In genomic region chr12:117560450-117560849, GRCm38 (mm10) we compare ENCODE assay signal across 9 mouse cellular contexts. TPM values are rescaled to one million over a fixed set of nuclear protein-coding genes. Genes with fewer than 3 reads are reported as not detected.
A peak's percentile ranks its signal among the peaks of the same experiment; 100 is the strongest.
DNase-seq lines count a peak whose midpoint lies in the region; ATAC-seq and TF ChIP-seq lines count a peak whose summit lies in the region.
"Had no signal": no experiment of that assay in that cellular context is flagged by ENCODE, and none has a peak within 500 bp of the region (broad histone marks: within the 10 kb centered on the region; RNA-seq: fewer than 3 reads in every experiment).

No protein-coding gene starts in this region.

- peak; percentile 36 for DNase-seq in kidney, adult 2 months
- DNase-seq in kidney, adult 18-20 months: no peak
- DNase-seq in heart, postnatal 10 days: peak; percentile 37 to 46
- peak; percentile 0 for DNase-seq in liver, embryonic 13.5 days
- peak; percentile 27 for DNase-seq in skeletal muscle tissue, adult 2 months (ENCODE audit: low read depth, low spot score)
- no peak for DNase-seq in right cerebral cortex, adult 18-20 months
- no peak for DNase-seq in hindbrain, embryonic 14.5 days (ENCODE audit: low spot score)
- no peak for DNase-seq in testis, postnatal 14 days (ENCODE audit: low spot score)

- TF ChIP-seq POLR2A in kidney, adult 2 months (IDR thresholded peaks at IDR 0.05; ENCODE audit: low read depth, low read length): no peak

- TF ChIP-seq CTCF in kidney, adult 2 months (conservative IDR thresholded peaks at IDR 0.05; ENCODE audit: insufficient read depth, insufficient read length, low read depth, low read length): no peak

- no peaks in the 10 kb centered on the region for H3K4me1 ChIP-seq in kidney, adult 2 months (ENCODE audit: control insufficient read depth, insufficient read depth, low read length)
- no peaks in the 10 kb centered on the region for H3K4me1 ChIP-seq in liver, embryonic 13.5 days (replicated peaks)
- H3K4me1 ChIP-seq in hindbrain, embryonic 14.5 days (replicated peaks; ENCODE audit: control insufficient read depth, insufficient read depth, low read length): 0 out of 2 replicates have a peak, but pooled peaks cover 3% of the 10 kb centered on the region

- H3K36me3 ChIP-seq in kidney, adult 2 months (ENCODE audit: control insufficient read depth, insufficient read depth, low read length): no peaks in the 10 kb centered on the region
- H3K36me3 ChIP-seq in liver, embryonic 13.5 days: no peaks in the 10 kb centered on the region
- no peaks in the 10 kb centered on the region for H3K36me3 ChIP-seq in hindbrain, embryonic 14.5 days (replicated peaks; ENCODE audit: control insufficient read depth, insufficient read depth)

- no peaks in the 10 kb centered on the region for H3K9me3 ChIP-seq in liver, embryonic 13.5 days (replicated peaks)
- no peaks in the 10 kb centered on the region for H3K9me3 ChIP-seq in hindbrain, embryonic 14.5 days (ENCODE audit: control insufficient read depth, low read length)

- 0 out of 2 replicates have a peak overlapping the region, but pooled peaks have one; percentile 14 for H3K4me2 ChIP-seq in liver, embryonic 13.5 days
- no peak overlapping the region for H3K4me2 ChIP-seq in hindbrain, embryonic 14.5 days (replicated peaks)

- H3K4me3 ChIP-seq in kidney, adult 2 months (ENCODE audit: insufficient read depth, low read depth, low read length): peak overlapping the region; percentile 2; the same call in 1 of the 2 replicates
- no peak overlapping the region for H3K4me3 ChIP-seq in liver, embryonic 13.5 days (replicated peaks)
- H3K4me3 ChIP-seq in hindbrain, embryonic 14.5 days (replicated peaks; ENCODE audit: low read length): no peak overlapping the region
- H3K4me3 ChIP-seq: myocyte had no signal

- no peak overlapping the region for H3K9ac ChIP-seq in liver, embryonic 13.5 days
- H3K9ac ChIP-seq in hindbrain, embryonic 14.5 days: no peak overlapping the region

- no peaks in the 10 kb centered on the region for H3K27me3 ChIP-seq in kidney, adult 2 months (replicated peaks; ENCODE audit: control insufficient read depth, insufficient read depth, low read length)
- peaks cover 25% of the 10 kb centered on the region for H3K27me3 ChIP-seq in liver, embryonic 13.5 days
- no peaks in the 10 kb centered on the region for H3K27me3 ChIP-seq in hindbrain, embryonic 14.5 days (ENCODE audit: control insufficient read depth, insufficient read depth, low read length)

- intact Hi-C loops in heart, postnatal 10 days (cut with DNase I): no loop called here

- no peak overlapping the region for H3K27ac ChIP-seq in kidney, adult 2 months (ENCODE audit: insufficient read depth, low read depth, low read length)
- H3K27ac ChIP-seq in liver, embryonic 13.5 days: no peak overlapping the region
- no peak overlapping the region for H3K27ac ChIP-seq in hindbrain, embryonic 14.5 days

- ATAC-seq in liver, embryonic 13.5 days (ENCODE audit: low read depth): peak; percentile 48; the same call in 1 of the 2 replicates
- ATAC-seq in hindbrain, embryonic 14.5 days (ENCODE audit: low FRiP score): no peak

- WGBS in kidney, adult 2 months: 42% methylated on average over 11 of the region's 11 CpGs
- 17% methylated on average over 11 of the region's 11 CpGs for WGBS in liver, embryonic 13.5 days (ENCODE audit: insufficient replicate concordance)
- 88% methylated on average over 11 of the region's 11 CpGs for WGBS in hindbrain, embryonic 14.5 days

RNA-seq across cellular contexts. Expression of gene Rapgef5, which starts 44.2 kb away (rescaled TPM):
- polyA plus RNA-seq in kidney, adult 2 months (2012; rRNA removed): 7.6 and 8.4 TPM in 2 replicates
- total RNA-seq in heart, postnatal 10 days (2021): 10 to 100 TPM; 45.8 to 48.2 TPM
- 1.3 and 1.7 TPM in 2 replicates for polyA plus RNA-seq in liver, embryonic 13.5 days (2015; fragmentation: Nextera tagmentation; extraction: Ambion mirVana)
- polyA plus RNA-seq in hindbrain, embryonic 14.5 days (2014; fragmentation: Nextera tagmentation; extraction: Ambion mirVana): 38.3 and 45.8 TPM in 2 replicates

Comparison
In these comparisons a context has a peak if more than half of its experiments do, and no peak if none do; other contexts are left out.
1. DNase-seq: peak in kidney, adult 2 months (single experiment), heart, postnatal 10 days (2 of 2), liver, embryonic 13.5 days (single experiment) and skeletal muscle tissue, adult 2 months (single experiment); none in kidney, adult 18-20 months (single experiment), right cerebral cortex, adult 18-20 months (single experiment), hindbrain, embryonic 14.5 days (single experiment) and testis, postnatal 14 days (single experiment).